Mouse (Mus musculus) right cerebral cortex, postnatal 10 days (tissue): ENCODE measurements around the gene Gys1.
"Not testable (repeated sequence)": the region's sequence is repeated elsewhere in the genome, so short reads cannot be mapped to it uniquely, and the experiment has no call there.

Experiments
- DNase-seq, 2 experiments: peaks; one replicate each; pipeline ENCODE4 v3.0.0; 2021; ENCODE audit warnings: low spot score in 2 of 2

The Gys1 gene

DNA sequence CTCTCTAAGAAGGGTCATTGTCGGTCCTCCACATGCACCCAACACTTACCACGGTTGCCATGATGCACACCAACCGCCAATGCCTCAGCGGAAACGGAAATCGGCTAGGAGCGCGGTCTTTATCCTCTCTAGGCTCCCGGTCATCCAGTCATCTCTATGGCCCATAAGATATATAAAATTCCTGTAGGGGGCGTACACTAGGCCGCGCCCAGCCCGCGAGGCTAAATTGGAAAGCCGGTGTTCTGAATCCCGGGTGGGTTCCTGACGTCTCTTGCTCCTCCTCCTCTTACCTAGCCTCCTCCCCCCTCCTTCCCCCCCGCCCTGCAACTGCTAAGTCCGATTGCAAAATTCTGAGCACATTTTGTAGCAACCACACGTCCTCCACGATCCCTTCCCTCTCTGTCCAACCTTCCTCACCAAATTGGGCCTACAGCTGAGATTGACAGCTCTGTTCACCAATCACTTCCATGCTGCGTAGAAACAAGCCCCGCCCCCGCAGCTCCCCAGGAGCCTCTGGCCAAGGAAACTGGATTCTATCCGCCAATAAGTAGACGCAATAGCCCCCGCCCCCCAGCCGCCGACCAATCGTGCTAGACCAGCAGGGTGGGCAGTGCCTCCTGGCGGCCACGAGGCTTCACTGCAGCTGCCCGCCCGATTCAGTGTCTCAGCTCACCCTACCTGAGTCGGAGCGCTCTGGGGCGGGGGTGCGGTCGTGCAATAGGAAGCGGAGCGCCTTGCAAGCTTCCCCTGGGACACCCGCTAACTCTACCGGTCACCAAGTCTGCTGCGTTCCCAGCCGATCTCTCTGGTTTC is at the start of gene Gys1:
TSS of gene Gys1 (plus strand) at position 642 of the 813 bp plus-strand sequence.
- peak; percentile 100 for DNase-seq

DNA sequence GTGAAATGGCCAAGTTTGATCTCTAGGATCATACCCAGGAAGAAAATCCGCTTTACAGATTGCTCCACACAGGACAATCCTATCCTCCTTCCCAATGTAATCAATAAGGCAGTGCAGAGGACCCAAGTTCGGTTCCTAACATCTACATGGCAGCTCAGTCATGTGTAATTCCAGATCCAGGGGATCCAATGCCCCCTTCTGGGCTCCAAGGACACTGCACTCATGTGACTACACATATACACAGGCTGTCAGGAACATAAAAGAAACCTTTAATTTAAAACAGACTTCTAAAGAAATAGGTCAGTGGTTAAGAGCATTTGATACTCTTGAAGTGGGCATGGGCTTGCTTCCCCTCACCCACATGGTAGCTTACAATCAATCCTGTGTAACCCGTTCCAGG is 48.6 kb upstream of the Gys1 start:
- peak in 1 of 2 experiments; percentile 16 for DNase-seq

DNA sequence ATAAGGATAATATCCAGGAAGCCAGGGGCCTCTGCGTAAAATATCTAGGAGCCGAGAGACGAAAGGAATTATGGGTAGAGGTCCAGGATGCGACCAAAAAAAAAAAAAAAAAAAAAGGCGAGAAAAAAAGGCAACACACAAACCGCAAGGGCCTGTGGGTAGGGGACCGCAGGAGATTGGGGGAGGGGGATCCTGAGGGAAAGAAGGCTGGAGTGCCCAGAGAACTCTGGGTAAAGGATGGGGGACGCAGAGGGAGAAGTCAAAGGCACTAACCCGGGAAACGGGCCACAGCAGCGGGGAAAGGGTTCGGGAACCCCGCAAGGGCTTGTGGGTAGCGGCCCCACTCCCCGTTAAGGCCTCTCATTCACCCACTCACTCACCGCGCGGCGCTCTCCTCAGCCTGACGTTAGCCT is 39.5 kb upstream of the Gys1 start:
- DNase-seq = peak; percentile 78 to 85

DNA sequence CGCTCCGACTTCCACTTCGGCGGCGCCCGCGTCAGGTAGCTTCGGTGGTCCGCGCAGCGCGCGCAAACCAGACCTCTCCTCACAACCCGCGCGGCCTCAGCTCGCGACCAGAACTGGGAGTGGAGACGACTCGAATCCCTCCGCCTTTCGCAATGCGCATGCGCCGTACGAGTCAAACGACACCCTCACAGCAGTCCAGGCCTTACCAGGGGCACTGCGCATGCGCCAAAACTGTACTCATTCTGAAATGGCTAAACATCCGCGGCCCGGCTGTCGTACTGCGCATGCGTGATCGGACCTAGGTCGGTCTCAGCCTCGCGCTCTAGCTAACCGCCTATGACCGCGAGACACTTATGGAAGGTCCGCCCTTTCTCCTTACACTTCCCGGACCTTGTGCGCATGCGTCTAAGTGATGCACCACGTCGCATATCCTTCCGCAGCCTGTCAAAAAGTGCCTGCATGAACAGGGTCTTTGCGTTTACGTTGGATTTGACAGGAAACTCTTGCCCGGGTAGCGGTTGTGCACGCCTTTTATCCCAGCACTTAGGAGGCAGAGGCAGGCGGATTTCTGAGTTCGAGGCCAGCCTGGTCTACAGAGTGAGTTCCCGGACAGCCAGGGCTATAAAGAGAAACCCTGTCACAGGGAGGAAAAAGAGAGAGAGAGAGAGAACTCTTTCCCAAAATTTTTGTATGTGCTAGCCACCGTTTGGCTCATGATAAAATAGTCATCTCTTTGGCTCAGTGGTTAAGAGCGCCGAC is 38.9 kb upstream of the Gys1 start, which contains the start of gene Snrnp70:
TSS of gene Snrnp70 (minus strand) at position 165 of the 759 bp plus-strand sequence.
- peak; percentile 100 for DNase-seq

DNA sequence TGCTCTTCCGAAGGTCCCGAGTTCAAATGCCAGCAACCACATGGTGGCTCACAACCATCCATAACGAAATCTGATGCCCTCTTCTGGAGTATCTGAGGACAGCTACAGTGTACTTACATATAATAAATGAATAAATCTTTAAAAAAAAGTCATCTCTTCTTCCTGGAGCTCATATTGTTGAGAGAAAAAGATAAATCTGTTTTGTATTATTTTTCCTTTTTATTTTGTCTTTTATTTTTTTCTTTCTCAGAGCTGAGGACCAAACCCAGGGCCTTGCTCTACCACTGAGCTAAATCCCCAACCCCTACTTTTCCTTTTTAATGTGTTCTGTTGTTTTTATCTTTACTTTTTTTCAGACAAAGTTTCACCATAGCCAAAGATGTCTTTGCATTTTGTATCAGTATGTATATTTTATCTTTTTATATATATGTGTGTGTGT is 38.3 kb upstream of the Gys1 start:
- DNase-seq = not testable (repeated sequence)

DNA sequence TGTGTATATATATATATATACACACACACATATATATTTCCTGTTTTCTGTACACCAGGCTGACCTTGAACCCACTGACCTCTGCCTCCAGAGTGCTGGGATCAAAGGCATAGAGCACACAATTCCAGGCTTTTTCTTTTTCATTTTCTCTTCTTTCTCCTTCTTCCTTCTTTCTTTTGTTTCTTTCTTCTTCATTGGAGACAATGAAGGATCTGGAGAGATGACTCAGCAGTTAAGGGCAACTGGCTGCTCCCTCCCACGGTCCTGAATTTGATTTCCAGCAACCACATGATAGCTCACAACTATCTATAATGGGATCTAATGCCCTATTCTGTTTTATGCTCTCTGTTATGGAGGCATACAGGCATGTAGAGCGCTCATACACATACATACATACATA is 37.9 kb upstream of the Gys1 start:
- no peak for DNase-seq

DNA sequence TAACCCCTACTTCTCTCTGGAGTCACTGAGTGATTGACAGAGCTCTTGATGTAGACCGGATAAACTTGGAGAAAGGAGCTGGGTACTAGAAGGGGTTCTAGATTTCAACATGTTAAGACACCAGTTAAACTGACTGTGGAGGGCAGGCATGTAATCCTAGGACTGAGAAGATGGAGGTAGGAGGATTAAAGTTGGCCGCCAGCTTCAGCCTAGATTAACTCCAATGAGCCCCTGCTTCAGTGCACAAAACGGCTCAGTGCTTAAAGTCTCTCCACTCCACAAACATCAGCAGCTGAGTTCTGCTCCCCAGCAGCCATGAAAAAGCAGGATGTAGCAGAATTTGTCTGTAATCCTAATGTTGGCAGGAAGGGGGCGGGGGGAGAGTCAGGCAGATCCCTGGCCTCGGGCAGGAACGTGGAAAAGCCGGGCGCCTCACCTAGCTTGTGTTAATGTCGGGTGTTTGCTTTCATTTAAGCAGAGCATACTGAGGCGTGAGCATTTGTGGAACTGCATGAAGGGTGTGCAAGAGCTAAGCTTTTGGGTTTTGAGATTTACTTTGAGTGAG is 33.0 kb upstream of the Gys1 start:
- DNase-seq = peak in 1 of 2 experiments; percentile 17

DNA sequence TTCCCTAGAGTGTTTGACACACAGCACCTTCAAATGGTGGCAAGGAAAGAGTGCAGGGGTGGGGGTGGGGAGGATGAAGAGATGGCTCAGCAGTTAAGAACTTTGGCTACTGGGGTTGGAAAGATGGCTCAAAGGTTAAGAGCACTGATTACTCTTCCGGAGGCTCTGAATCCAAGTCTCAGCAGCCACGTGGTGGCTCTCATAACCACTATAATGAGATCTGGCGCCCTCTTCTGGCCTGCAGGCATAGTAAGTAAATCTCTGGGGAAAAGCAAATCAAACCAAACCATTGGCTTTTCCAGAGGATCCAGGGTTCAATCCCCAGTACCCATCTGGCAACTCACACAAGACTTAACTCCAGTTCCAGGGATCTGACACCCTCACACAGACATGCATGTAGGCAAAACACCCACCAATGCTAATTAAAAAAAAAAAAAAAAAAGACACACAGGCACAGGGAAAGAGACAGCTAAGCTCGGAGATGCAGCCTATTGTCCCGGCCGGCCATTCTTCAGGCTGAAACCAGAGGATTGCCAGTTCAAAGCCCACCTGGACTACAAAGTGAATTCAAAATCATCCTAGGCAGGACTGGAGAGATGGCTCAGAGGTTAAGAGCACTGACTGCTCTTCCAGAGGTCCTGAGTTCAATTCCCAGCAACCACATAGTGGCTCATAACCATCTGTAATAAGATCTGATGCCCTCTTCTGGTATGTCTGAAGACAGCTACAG is 30.9 kb upstream of the Gys1 start:
- peak in 1 of 2 experiments; percentile 52 for DNase-seq

DNA sequence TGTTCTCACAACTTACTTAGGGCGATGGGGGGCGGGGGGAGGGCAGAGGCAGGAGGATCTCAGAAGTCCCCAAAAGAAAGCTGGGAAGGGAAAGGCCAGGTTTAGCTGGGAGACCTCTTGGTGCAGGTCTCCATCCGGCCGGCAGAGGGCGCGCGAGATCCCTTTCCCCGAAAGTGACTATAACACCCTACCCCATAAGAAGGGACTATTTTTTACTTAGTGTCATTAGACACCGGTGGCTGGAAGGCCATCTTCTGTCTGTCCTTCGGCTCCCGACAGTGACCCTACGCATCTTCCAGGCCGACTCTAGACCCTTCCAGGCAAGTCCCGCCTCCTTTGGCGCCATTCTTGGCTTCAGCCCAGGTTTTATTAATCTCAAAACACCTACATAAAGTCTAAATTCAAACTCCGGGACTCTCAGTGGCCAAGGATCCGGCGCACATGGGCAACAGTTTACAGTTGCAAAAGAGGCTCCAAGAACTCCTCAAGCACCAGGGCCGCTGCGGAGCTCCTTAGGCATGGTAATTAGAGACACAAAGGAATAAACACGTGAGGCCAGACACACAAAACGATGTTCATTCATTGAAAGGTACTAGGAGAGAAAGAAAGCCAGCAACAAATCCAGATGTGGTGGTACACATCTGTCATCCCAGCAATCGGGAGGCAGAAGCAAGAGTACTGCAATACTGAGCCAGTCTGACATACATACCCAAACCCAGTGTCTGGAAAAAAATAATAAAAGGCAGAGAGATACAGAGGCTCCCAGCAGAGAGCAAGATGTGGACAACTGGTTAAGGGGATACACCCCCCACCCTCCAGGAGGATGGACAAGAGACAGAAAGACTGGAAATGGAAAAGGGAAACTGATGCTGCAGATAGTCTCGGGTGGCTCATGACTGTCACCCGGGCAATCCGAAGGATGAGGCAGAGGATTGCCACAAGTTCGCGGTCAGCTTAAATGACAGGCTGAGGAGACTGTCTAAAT is 29.3 kb upstream of the Gys1 start, which contains the start of gene Kcna7:
TSS of gene Kcna7 (plus strand) at position 563 of the 985 bp plus-strand sequence.
- DNase-seq = peak in 1 of 2 experiments; percentile 77

DNA sequence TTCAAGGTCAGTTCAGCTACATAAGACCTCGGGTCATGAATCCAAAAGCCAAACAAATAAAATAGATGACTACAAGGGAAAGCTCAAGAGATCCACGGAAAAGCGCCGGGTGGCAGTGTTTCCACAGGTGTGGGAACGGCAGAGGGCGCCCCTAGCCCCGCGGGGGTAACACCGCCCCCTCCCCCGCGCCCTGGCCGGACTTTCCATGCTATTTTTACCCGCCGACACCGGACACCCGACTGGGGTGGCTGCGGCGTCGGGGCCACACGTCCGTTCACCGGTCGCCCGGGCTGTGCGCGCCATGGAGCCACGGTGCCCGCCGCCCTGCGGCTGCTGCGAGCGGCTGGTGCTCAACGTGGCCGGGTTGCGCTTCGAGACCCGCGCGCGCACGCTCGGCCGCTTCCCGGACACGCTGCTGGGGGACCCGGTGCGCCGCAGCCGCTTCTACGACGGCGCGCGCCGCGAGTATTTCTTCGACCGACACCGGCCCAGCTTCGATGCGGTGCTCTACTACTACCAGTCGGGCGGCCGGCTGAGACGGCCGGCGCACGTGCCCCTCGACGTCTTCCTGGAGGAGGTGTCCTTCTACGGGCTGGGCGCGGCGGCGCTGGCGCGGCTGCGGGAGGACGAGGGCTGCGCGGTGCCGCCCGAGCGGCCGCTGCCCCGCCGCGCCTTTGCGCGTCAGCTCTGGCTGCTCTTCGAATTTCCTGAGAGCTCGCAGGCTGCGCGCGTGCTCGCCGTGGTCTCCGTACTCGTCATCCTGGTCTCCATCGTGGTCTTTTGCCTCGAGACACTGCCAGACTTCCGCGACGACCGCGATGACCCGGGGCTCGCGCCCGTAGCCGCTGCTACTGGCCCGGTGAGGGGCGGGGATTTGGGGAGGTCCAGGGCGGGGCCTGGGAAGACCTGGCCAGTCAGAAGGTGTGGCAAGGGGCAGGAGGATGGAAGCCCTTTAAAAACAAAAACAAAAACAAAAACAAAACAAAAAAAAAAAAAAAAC is 28.2 kb upstream of the Gys1 start:
- no peak for DNase-seq

DNA sequence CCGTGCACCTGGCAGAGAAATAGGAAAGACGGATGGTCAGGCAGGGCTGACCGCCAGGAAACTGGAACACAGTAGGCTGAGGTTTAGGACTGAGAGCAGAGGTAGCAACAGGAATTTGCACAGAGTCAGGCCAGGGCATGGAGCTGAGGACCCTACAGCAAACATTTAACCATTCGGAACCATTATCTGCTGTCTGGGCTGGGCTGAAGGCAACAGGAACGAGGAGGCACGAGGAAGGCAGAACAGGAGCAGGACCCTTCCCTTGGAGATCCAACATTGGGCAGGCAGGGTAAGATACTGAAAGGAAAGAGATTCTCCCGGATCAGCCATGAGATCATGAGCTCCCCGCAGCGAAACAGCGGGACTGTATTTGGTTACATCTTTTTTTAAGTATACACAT is 26.8 kb upstream of the Gys1 start:
- DNase-seq = no peak

DNA sequence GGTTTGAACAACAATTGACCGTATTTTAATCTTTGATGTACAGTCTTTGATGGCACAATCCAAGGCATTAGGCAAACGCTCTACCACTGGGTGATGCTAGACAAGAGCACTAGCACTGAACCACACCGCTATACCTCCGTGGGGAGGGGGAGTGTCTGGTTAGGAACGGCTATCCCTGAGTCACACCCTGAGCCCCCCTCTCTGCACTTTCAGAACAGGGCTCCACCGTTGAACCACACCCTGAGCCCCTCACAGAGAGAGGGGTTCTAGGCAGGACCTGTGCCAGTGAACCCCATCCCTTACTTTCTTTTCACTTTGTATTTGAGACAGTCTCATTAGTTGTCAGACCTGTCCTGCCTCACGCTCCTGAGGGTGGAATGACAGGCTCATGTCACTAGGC is 26.3 kb upstream of the Gys1 start:
- no peak for DNase-seq

DNA sequence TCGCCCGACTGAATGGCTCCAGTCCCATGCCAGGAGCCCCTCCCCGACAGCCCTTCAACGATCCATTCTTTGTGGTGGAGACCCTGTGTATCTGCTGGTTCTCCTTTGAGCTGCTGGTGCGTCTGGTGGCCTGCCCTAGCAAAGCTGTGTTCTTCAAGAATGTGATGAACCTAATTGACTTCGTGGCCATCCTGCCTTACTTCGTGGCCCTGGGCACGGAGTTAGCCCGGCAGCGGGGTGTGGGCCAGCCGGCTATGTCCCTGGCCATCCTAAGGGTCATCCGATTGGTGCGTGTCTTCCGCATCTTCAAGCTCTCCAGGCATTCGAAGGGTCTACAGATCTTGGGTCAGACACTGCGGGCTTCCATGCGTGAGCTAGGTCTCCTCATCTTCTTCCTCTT is 25.7 kb upstream of the Gys1 start:
- no peak for DNase-seq

DNA sequence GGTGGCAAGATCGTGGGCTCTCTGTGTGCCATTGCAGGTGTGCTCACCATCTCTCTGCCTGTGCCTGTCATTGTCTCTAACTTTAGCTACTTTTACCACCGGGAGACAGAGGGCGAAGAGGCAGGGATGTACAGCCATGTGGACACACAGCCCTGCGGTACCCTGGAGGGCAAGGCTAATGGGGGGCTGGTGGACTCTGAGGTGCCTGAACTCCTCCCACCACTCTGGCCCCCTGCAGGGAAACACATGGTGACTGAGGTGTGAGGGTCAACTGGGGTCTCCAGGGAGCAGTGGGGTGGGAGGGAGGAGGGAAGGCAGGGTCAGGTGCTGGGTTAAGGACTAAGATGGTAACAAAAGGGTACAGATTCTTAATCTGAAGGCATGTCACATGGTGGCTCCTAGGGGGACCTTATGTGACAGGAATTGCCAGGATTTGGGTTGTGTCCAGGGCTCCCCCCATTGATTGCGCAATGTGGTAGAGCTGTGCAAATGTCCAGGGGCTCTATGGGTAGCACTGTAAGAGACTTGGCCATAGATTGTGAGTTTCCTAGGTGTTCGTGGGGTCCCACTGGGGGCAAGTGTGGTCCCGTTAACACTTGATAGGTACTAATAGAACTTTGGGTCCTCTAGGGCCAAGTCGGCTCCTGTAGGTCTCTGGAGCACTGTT is 25.0 kb upstream of the Gys1 start:
- peak in 1 of 2 experiments; percentile 23 for DNase-seq

DNA sequence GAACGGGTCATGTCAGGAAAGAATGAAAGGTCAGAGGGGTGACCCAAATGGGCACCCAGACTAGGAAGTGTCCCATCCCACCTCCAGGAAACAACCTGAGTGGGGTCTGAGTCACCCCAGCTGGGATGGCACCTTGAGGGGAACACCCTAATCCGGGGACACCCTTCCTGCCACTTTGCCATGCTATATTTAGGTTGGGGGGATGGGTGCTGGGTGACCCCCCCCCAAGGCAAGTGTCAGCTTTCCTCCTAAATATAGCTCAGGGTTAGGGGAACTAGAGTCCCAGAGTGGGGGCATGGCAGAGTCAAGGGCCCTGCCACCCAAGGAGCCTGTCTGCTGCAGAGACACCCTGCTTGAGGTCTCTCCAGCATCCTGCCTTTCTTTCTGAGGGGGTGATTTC is 22.2 kb upstream of the Gys1 start:
- DNase-seq = no peak

DNA sequence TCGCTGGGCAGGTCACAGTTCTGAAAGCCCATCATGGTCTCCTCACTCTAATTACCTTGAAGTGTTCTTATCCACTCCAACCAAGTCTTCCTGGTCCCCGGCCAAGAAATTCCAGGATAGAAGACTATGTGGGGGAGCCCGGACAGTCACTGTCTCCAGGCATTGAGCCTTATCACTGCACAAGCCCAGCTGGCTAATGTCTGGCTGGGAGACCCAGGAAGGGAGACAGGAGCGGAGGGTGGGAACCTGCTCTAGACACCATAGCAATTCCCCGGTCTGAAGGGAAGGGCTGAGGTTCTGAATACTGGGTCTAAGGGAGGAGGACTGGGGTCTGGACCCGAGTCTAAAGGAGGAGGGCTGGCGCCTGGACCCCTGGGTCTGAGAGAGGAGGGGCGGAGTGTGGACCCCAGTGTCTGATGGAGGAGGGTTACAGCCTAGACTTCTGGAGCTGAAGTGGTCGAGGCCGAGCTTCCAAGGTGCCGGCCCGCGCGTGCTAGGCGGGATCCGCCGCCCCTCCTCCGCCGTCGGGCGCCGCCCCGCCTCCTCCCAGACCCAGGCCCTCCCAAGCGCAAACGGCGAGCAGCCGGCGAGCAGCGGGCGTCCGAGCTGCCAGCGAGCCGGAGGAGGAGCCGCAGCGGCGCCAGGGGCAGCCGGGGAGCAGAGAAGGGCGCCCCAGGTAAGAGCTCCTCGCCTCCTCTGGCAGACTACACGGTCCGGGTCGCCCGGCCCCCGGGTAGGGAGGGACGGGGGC is 21.4 kb upstream of the Gys1 start, which contains the start of gene Ntf5:
TSS of gene Ntf5 (plus strand) at position 583 of the 751 bp plus-strand sequence.
- no peak for DNase-seq

DNA sequence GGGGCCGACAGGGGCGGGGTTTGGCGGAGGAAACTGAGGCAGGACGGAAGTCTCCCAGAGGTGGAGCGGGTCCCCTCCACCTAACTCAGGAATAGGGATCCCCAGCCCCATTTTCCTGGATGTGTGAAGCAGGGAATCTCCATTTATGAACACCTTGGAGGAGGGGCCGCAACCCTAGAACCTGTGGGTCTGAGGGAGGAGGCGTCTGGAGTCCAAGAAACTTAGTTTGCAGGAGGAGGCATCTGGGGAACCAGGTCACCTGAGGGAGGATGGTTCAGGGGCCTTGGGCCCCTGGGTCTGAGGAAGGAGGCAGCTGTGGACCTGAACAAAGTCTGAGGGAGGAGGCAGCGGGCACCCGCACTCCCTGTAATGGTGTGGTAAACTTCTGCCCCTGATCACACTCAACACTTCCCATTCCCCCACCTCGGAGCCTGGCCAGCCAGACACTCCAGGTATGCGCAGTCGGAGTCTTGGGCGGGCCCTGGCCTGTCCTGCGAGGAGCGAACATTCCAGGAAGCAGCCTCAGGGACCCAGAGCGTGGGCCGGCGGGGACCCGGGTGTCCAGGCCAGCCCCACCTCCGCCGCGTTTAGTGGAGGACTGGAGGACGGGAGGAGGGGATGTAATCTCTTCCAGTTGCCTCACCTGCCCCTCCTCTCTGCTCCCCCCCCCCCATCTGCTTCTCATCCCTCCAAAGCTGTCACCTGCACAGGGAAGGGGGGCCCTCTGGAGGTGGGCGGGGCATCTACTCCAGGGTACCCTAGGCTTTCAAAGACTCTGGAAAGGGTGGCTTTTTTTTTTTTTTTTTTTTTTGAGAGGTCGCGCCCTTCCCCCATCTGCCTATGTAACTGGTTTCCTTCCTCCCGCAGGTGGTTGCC is 20.5 kb upstream of the Gys1 start:
- DNase-seq = no peak
